Mouse (Mus musculus) intestine, postnatal 0 days (tissue): Measurements from ENCODE around the gene Klhl36. TPM values are rescaled to one million over a fixed set of nuclear protein-coding genes. Genes with fewer than 3 reads are reported as not detected.

Source experiments
- ATAC-seq: fragments of 200-750 bp; cut with Nextera tagmentation; 2 replicates; pipeline ENCODE4 v1.8.0; 2017; ENCODE audit warnings: mild to moderate bottlenecking, moderate TSS enrichment, moderate library complexity
- H3K27ac ChIP-seq: fragments of 300-500 bp; sonication (generic); 2 replicates; pipeline ENCODE4 v1.5.1; 2014; ENCODE audit warnings: mild to moderate bottlenecking, low read depth, low read length, moderate library complexity
- H3K27me3 ChIP-seq: fragments of 300-500 bp; sonication (generic); replicated peaks from 2 replicates; pipeline ENCODE4 v1.6.1; 2014; ENCODE audit warnings: low read length, mixed read lengths; ENCODE audit not compliant: control insufficient read depth, insufficient read depth
- H3K36me3 ChIP-seq: fragments of 300-500 bp; sonication (generic); 2 replicates; pipeline ENCODE4 v1.6.1; 2014; ENCODE audit warnings: mild to moderate bottlenecking, moderate library complexity; ENCODE audit not compliant: control insufficient read depth, insufficient read depth
- H3K4me1 ChIP-seq: fragments of 300-500 bp; sonication (generic); replicated peaks from 2 replicates; pipeline ENCODE4 v1.6.1; 2014; ENCODE audit warnings: antibody characterized with exemption, low read length, mixed read lengths; ENCODE audit not compliant: control insufficient read depth, insufficient read depth
- H3K4me2 ChIP-seq: fragments of 300-500 bp; sonication (generic); replicated peaks from 2 replicates; pipeline ENCODE4 v1.6.1; 2014; ENCODE audit warnings: low read depth, mild to moderate bottlenecking, moderate library complexity
- H3K4me3 ChIP-seq: fragments of 300-500 bp; sonication (generic); 2 replicates; pipeline ENCODE4 v1.5.1; 2014; ENCODE audit warnings: low read depth, low read length
- H3K9ac ChIP-seq: fragments of 300-500 bp; sonication (generic); 2 replicates; pipeline ENCODE4 v1.6.1; 2014; ENCODE audit warnings: mild to moderate bottlenecking, low read depth, low read length
- H3K9me3 ChIP-seq: fragments of 300-500 bp; sonication (generic); 2 replicates; pipeline ENCODE4 v1.6.1; 2016; ENCODE audit warnings: mixed run types; ENCODE audit not compliant: control insufficient read depth
- CTCF ChIP-seq: sonication (generic); IDR thresholded peaks from 2 replicates; pipeline ENCODE4 v1.5.1; 2016; ENCODE audit warnings: low read depth, mild to moderate bottlenecking, control low read depth, antibody characterized with exemption, moderate library complexity
- WGBS: fragments of 180-500 bp; shearing (Covaris S2); extraction: QIAGEN DNeasy Blood & Tissue Kit; methylation state at CpG from one replicate; pipeline ENCODE4 v1.1.7; 2014; 5-methylcytosine and 5-hydroxymethylcytosine counted together
- polyA plus RNA-seq: library from polyadenylated mRNA; unstranded; fragments of >200 nt; fragmentation: Nextera tagmentation; extraction: Ambion mirVana; gene quantifications from 2 replicates; pipeline ENCODE4 v1.2.1, GENCODE M21; 2015

Gene Klhl36
- polyA plus RNA-seq, 1 experiment from 2014 or later = 7.4 TPM

DNA sequence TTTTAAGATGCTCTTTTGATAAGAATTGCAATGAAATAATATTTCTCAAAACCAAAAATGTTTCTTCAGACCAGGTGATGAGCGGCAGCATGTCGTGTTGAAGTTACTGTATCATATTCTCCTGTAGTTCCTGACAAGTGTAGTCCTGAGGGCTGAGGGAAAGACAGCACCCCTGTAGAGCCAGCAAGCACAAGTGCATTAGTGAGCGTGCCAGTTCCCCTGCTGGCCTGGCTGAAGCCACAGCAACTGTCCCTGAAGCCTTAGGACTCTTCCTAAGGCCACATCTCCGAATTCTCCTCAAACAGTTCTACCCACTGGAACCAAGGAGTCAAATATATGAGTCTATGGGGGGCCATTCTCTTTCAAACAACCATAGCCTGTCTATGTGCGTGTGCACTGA, 61.2 kb downstream of the Klhl36 start:
- no peak overlapping the region for H3K4me3 ChIP-seq
- no peak for ATAC-seq
- H3K27ac ChIP-seq = no peak overlapping the region
- H3K4me2 ChIP-seq = no peak overlapping the region
- no peaks in the 10 kb centered on the region for H3K4me1 ChIP-seq
- no peak overlapping the region for H3K9ac ChIP-seq
- no peaks in the 10 kb centered on the region for H3K36me3 ChIP-seq
- no peaks in the 10 kb centered on the region for H3K27me3 ChIP-seq
- no peak for TF ChIP-seq CTCF
- no peaks in the 10 kb centered on the region for H3K9me3 ChIP-seq
- 86% methylated on average over 5 of the region's 5 CpGs for WGBS

DNA sequence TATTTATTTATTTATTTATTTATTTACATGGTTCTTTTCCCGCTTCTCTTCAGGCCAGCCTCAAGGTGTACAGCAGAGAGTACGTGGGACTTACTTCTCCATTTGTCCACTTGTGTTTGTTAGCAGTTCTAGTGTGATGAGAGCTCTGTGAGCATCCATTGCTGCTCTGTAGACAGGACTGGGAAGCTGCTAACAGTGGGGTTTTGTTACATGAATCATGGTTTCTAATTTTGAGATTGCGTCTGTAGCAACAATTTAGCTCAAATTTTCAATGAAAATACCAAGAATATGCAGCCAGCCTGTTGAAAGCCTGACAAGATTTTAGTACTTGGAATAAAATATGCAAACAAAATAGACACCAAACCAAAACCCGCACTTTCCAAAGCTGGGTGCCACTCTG, 63.4 kb downstream of the Klhl36 start:
- no peak overlapping the region for H3K9ac ChIP-seq
- 90% methylated on average over 4 of the region's 4 CpGs for WGBS
- H3K4me3 ChIP-seq = no peak overlapping the region
- no peaks in the 10 kb centered on the region for H3K9me3 ChIP-seq
- no peaks in the 10 kb centered on the region for H3K36me3 ChIP-seq
- no peak overlapping the region for H3K4me2 ChIP-seq
- H3K27me3 ChIP-seq = no peaks in the 10 kb centered on the region
- no peak for ATAC-seq
- TF ChIP-seq CTCF = no peak
- no peaks in the 10 kb centered on the region for H3K4me1 ChIP-seq
- no peak overlapping the region for H3K27ac ChIP-seq

DNA sequence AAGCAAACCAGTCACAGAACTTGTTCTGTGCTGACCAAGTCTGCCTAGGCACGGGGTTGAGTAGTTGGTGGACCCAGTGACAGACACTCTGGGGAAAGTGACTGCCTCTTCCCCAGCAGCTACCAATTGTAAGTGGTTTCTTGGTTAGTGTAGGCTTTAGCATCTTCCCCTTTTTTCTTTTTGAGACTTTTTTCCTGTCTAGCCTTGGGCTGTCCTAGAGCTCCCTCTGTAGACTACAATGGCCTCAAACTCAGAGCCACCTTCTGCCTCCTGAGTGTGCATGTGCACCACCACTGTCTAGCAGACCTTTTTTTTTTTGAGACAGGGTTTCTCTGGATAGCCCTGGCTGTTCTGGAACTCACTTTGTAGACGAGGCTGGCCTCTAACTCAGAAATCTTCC, 64.4 kb downstream of the Klhl36 start:
- 65% methylated on average over 2 of the region's 2 CpGs for WGBS
- no peak for ATAC-seq

More for the DNA sequence above, 64.4 kb downstream of the Klhl36 start:
- Histone ChIP-seq H3K9me3 (no peaks in the 10 kb centered on the region), H3K4me3 (no peak overlapping the region), H3K27me3 (no peaks in the 10 kb centered on the region), H3K4me1 (no peaks in the 10 kb centered on the region), H3K27ac (no peak overlapping the region), H3K36me3 (no peaks in the 10 kb centered on the region), H3K4me2 (no peak overlapping the region), H3K9ac (no peak overlapping the region)
- peak; percentile 65 for TF ChIP-seq CTCF

Other genes with a start within 250 kb of the Klhl36 start
- 0.08 and 0.17 TPM in 2 replicates for gene Adad2, start 249.5 kb upstream of the Klhl36 start, polyA plus RNA-seq
- 0.34 and 0.51 TPM in 2 replicates for gene Kcng4, start 226.6 kb upstream of the Klhl36 start, polyA plus RNA-seq
- 15.5 and 15.6 TPM in 2 replicates for gene Wfdc1, start 195.9 kb upstream of the Klhl36 start, polyA plus RNA-seq
- gene Atp2c2, start 162.3 kb upstream of the Klhl36 start, polyA plus RNA-seq = 2.3 and 2.4 TPM in 2 replicates
- 7.7 and 8.4 TPM in 2 replicates for gene Tldc1, start 83.8 kb upstream of the Klhl36 start, polyA plus RNA-seq
- gene Cotl1, start 21.7 kb upstream of the Klhl36 start, polyA plus RNA-seq = 166 and 169 TPM in 2 replicates
- gene Usp10, start 48.1 kb downstream of the Klhl36 start, polyA plus RNA-seq = 37.1 and 41.2 TPM in 2 replicates
- gene Gm20388, start 48.6 kb downstream of the Klhl36 start, polyA plus RNA-seq = not detected in 2 replicates
- gene Crispld2, start 130.2 kb downstream of the Klhl36 start, polyA plus RNA-seq = 9.1 and 9.2 TPM in 2 replicates
- gene Zdhhc7, start 239.2 kb downstream of the Klhl36 start, polyA plus RNA-seq = 39.4 and 44.9 TPM in 2 replicates